Mouse (Mus musculus): ENCODE data around the gene Map3k9. TPM values are rescaled to one million over a fixed set of nuclear protein-coding genes. Genes with fewer than 3 reads are reported as not detected.

Map3k9 gene
- polyA plus RNA-seq, 1 experiment, result not detected

DNA sequence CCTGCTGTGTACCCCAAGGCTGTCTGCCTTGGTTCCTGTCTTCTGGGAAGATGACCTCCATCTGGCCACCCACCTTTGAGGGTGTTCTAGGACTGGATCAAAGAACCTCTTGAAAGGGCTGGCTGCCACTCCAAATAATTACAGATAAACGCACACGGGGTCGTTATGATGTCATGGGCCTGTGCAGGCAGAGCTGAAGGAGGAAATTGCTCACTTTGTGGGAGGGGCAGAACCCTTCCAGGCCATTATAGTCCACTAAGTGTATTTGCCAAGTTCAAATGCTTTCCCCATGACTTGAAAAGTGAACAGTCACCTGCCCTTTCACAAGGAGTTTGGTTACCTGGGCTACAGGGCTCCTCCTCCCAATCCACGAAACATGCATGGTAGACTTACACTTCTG lies 83.0 kb downstream of the Map3k9 start:
- TF ChIP-seq POLR2A (IDR thresholded peaks at IDR 0.05; ENCODE audit: insufficient read depth, low read depth, low read length) (no peak), CTCF (IDR thresholded peaks at IDR 0.05; ENCODE audit: insufficient read depth, low read depth, low read length) (no peak)
- Histone ChIP-seq H3K27ac (ENCODE audit: insufficient read depth, low read depth, low read length) (no peak overlapping the region), H3K4me1 (ENCODE audit: control insufficient read depth, insufficient read depth, low read length) (no peaks in the 10 kb centered on the region; the same call in 1 of the 2 replicates), H3K4me3 (ENCODE audit: insufficient read depth, low read depth, low read length) (no peak overlapping the region)
- WGBS, result 55% methylated on average over 4 of the region's 4 CpGs

DNA sequence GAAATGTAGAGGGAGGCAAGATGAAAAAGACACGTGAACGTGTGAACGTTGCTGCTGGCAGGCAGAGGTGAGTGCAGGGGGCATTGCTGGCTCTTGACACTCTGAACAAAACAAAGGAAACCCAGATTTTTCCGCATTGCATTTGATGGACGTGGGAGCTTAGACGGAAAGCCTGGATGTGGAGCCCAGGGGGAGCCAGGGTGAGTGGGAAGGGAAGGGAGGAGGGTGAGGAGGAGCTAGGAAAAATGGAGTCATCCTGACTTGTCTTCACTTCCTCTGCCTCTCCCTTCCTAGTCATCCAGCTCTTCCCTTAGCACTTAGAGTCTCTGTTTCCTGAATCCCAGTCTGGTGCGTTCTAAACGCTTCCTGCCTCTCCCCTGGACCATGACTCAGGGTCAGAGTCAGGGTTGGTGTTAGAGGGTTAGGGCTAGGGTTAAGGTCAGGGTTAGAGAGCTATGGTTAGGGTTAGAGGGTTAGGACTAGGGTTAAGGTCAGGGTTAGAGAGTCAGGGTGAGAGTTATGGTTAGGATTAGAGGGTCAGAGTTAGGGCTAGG lies 89.7 kb downstream of the Map3k9 start:
- Histone ChIP-seq H3K27ac (ENCODE audit: insufficient read depth, low read depth, low read length) (no peak overlapping the region), H3K4me1 (ENCODE audit: control insufficient read depth, insufficient read depth, low read length) (peaks cover 3% of the 10 kb centered on the region), H3K4me3 (ENCODE audit: insufficient read depth, low read depth, low read length) (no peak overlapping the region)
- 44% methylated on average over 8 of the region's 8 CpGs for WGBS
- TF ChIP-seq CTCF (IDR thresholded peaks at IDR 0.05; ENCODE audit: insufficient read depth, low read depth, low read length) (no peak), POLR2A (IDR thresholded peaks at IDR 0.05; ENCODE audit: insufficient read depth, low read depth, low read length) (no peak)

DNA sequence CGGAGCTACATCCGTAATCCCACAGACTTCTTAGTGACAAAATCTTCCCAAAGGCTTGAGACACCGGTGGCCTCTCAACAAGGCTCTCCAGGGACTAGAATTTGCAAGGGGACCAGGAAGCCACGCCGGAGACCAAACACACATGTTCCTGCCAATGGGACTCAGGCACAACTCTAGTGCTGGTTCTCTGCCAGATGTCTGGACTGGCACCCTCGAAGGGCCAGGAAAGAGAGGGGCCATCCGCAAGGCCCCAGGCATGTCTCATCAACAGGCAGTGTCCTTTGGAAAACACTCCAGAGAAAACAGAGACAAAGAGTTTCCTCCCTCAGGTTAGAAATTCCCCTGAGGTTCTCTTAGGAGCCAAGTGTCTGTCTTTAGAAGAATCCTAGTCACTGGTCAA lies 90.2 kb downstream of the Map3k9 start:
- WGBS, result 80% methylated on average over 7 of the region's 7 CpGs
- no peak overlapping the region for H3K4me3 ChIP-seq (ENCODE audit: insufficient read depth, low read depth, low read length)

GRCm38 (mm10) chr12:81690111-81690510 lies 90.9 kb downstream of the Map3k9 start:
- peaks cover 3% of the 10 kb centered on the region for H3K4me1 ChIP-seq (ENCODE audit: control insufficient read depth, insufficient read depth, low read length)
- H3K4me3 ChIP-seq (ENCODE audit: insufficient read depth, low read depth, low read length), result no peak overlapping the region
- no peak overlapping the region for H3K27ac ChIP-seq (ENCODE audit: insufficient read depth, low read depth, low read length)
- TF ChIP-seq CTCF (IDR thresholded peaks at IDR 0.05; ENCODE audit: insufficient read depth, low read depth, low read length), result no peak
- no peak for TF ChIP-seq POLR2A (IDR thresholded peaks at IDR 0.05; ENCODE audit: insufficient read depth, low read depth, low read length)
- WGBS, result 95% methylated on average over 15 of the region's 15 CpGs

More for the DNA sequence above, 90.2 kb downstream of the Map3k9 start:
- TF ChIP-seq POLR2A (IDR thresholded peaks at IDR 0.05; ENCODE audit: insufficient read depth, low read depth, low read length), result no peak
- Histone ChIP-seq H3K27ac (ENCODE audit: insufficient read depth, low read depth, low read length) (no peak overlapping the region), H3K4me1 (ENCODE audit: control insufficient read depth, insufficient read depth, low read length) (peaks cover 3% of the 10 kb centered on the region)

- H3K4me3 ChIP-seq (ENCODE audit: insufficient read depth, low read depth, low read length), result no peak overlapping the region
- no peak overlapping the region for H3K27ac ChIP-seq (ENCODE audit: insufficient read depth, low read depth, low read length)
- 42% methylated on average over 4 of the region's 4 CpGs for WGBS
- TF ChIP-seq POLR2A (IDR thresholded peaks at IDR 0.05; ENCODE audit: insufficient read depth, low read depth, low read length), result no peak
- no peak for TF ChIP-seq CTCF (IDR thresholded peaks at IDR 0.05; ENCODE audit: insufficient read depth, low read depth, low read length)
- peaks cover 3% of the 10 kb centered on the region; the same call in 1 of the 2 replicates for H3K4me1 ChIP-seq (ENCODE audit: control insufficient read depth, insufficient read depth, low read length)
Observed at GRCm38 (mm10) chr12:81689505-81690056, 91.4 kb downstream of the Map3k9 start.

GRCm38 (mm10) chr12:81688537-81688936 lies 92.4 kb downstream of the Map3k9 start:
- WGBS, result 77% methylated on average over 4 of the region's 4 CpGs
- Histone ChIP-seq H3K27ac (ENCODE audit: insufficient read depth, low read depth, low read length) (no peak overlapping the region), H3K4me3 (ENCODE audit: insufficient read depth, low read depth, low read length) (no peak overlapping the region), H3K4me1 (ENCODE audit: control insufficient read depth, insufficient read depth, low read length) (peaks cover 3% of the 10 kb centered on the region; the same call in 1 of the 2 replicates)
- TF ChIP-seq CTCF (IDR thresholded peaks at IDR 0.05; ENCODE audit: insufficient read depth, low read depth, low read length) (no peak), POLR2A (IDR thresholded peaks at IDR 0.05; ENCODE audit: insufficient read depth, low read depth, low read length) (no peak)

DNA sequence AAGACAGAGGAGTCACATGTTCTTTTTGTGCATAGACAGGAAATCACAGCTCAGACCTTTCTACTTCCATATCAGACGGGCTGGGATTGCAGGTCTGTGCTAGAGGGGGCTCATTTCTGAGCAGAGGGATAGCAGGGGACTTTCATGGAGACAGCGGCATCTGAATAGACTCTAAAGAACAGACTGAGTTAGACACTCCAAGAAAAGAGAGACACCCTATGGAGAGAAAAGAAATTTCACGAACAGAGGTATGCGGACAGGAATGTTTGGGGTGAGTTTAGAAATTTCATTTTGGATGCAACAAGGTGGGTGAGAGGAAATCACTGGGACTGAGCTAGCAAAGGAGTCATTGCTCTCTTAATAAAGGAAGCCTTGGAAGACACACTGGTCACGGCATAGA lies 93.1 kb downstream of the Map3k9 start:
- Histone ChIP-seq H3K27ac (ENCODE audit: insufficient read depth, low read depth, low read length) (no peak overlapping the region), H3K4me1 (ENCODE audit: control insufficient read depth, insufficient read depth, low read length) (peaks cover 3% of the 10 kb centered on the region; the same call in 1 of the 2 replicates), H3K4me3 (ENCODE audit: insufficient read depth, low read depth, low read length) (no peak overlapping the region)
- WGBS, result 88% methylated on average over 5 of the region's 5 CpGs
- no peak for TF ChIP-seq CTCF (IDR thresholded peaks at IDR 0.05; ENCODE audit: insufficient read depth, low read depth, low read length)

DNA sequence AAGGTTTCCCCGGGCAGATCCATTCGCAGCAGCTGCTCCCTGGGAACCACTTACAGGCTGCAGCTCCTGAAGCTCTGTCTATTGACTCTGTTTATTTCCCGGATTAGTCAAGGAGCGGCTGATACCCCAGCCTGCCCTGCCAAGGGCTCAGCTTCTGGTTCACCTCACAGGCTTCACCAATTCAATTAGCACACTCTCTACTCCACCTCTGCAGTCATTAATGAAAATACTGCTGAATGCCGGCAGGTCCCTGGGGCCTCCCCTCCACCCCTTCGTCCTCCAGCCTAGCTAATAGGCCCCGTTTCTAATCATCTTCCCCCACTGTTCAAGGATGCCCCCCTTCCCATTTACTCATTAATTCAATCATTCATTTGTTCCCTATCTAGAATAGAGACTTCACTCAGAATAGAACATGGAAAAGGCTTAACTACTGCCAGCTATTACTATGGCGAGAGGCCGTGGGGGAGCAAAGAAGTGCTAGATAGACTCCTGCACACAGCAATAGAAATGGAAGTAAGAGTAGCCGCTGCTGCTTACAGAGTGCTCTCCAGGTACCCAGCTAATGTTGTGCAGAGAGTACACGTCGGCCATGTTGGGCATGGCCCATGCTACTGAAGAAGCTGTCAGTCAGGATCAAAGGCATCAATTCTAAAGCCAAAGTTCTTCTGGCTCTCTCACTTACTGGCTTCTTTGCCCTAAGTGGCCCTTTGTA lies 94.4 kb downstream of the Map3k9 start:
- no peak overlapping the region for H3K27ac ChIP-seq (ENCODE audit: insufficient read depth, low read depth, low read length)
- WGBS, result 51% methylated on average over 12 of the region's 12 CpGs
- H3K4me1 ChIP-seq (ENCODE audit: control insufficient read depth, insufficient read depth, low read length), result peaks cover 3% of the 10 kb centered on the region; the same call in 1 of the 2 replicates
- no peak overlapping the region for H3K4me3 ChIP-seq (ENCODE audit: insufficient read depth, low read depth, low read length)
- TF ChIP-seq POLR2A (IDR thresholded peaks at IDR 0.05; ENCODE audit: insufficient read depth, low read depth, low read length) (no peak), CTCF (IDR thresholded peaks at IDR 0.05; ENCODE audit: insufficient read depth, low read depth, low read length) (no peak)

DNA sequence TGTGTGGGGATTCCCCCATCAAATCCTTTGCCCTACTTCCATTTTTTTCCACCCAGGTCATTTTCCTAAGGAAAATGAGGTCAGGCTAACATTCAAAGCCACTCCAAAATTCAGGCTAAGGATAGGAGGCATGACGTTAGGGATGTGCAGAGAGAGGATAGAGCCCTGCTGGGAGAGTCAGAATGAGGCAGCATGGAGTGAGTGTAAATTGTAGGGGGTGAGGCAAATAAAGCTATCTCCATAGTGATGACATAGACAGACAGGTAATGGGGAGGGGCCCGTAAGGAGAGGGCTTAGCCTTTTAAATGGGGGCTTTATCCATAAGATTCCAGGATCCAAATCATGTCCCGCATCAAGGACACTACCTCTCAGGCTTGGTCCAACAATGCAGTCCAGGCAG lies 95.0 kb downstream of the Map3k9 start:
- 68% methylated on average over 3 of the region's 3 CpGs for WGBS

More for the DNA sequence above, 95.0 kb downstream of the Map3k9 start:
- H3K4me3 ChIP-seq (ENCODE audit: insufficient read depth, low read depth, low read length), result no peak overlapping the region
- peaks cover 3% of the 10 kb centered on the region; the same call in 1 of the 2 replicates for H3K4me1 ChIP-seq (ENCODE audit: control insufficient read depth, insufficient read depth, low read length)
- no peak for TF ChIP-seq CTCF (IDR thresholded peaks at IDR 0.05; ENCODE audit: insufficient read depth, low read depth, low read length)
- TF ChIP-seq POLR2A (IDR thresholded peaks at IDR 0.05; ENCODE audit: insufficient read depth, low read depth, low read length), result no peak
- no peak overlapping the region for H3K27ac ChIP-seq (ENCODE audit: insufficient read depth, low read depth, low read length)
